Mouse (Mus musculus): ENCODE measurements around the gene Arvcf. TPM values are rescaled to one million over a fixed set of nuclear protein-coding genes. Genes with fewer than 3 reads are reported as not detected.

The Arvcf gene
- total and polyA plus RNA-seq, 3 experiments, result 13.9 to 16.4 (median 14.4) TPM

DNA sequence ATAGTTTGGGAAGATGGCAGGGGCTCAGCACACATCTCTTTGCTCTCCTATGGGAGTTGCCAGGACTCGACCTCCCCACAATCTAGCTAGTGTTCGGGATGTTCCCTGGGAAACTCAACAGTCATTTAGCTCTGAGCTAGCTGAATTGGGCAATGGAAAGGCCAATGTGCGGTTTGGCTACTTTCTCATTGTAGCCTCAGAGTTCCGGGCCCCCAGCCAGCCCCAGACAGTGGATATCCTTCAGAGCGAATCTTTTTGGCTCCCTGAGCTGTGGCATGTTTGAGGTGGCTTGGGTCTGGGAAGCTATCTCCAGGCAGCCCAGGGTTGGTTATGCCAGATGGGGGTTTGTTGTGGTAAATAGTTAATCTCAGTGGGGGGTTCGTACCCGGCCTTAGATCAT lies 38.5 kb downstream of the Arvcf start:
- no peak for DNase-seq
- TF ChIP-seq EP300 (IDR thresholded peaks at IDR 0.05; ENCODE audit: insufficient read depth, low read depth, low read length), result no peak
- TF ChIP-seq CTCF (IDR thresholded peaks at IDR 0.05), result no peak
- no peak for TF ChIP-seq POLR2A (IDR thresholded peaks at IDR 0.05; ENCODE audit: insufficient read depth, low read depth, low read length)
- H3K27me3 ChIP-seq (ENCODE audit: control insufficient read depth, insufficient read depth, low read length), result no peaks in the 10 kb centered on the region
- WGBS, result 73% methylated on average over 7 of the region's 7 CpGs
- no peaks in the 10 kb centered on the region for H3K36me3 ChIP-seq (ENCODE audit: control insufficient read depth, insufficient read depth, low read length)
- intact Hi-C loops (cut with DNase I), result no loop called here
- no peaks in the 10 kb centered on the region for H3K79me2 ChIP-seq (replicated peaks; ENCODE audit: control insufficient read depth, insufficient read depth, low read length)
- no peak overlapping the region for H3K4me3 ChIP-seq
- no peak overlapping the region for H3K27ac ChIP-seq
- no peak overlapping the region for H3K9ac ChIP-seq (ENCODE audit: low read depth, low read length)
- peaks cover 4% of the 10 kb centered on the region for H3K4me1 ChIP-seq (ENCODE audit: control insufficient read depth, insufficient read depth, low read length)

DNA sequence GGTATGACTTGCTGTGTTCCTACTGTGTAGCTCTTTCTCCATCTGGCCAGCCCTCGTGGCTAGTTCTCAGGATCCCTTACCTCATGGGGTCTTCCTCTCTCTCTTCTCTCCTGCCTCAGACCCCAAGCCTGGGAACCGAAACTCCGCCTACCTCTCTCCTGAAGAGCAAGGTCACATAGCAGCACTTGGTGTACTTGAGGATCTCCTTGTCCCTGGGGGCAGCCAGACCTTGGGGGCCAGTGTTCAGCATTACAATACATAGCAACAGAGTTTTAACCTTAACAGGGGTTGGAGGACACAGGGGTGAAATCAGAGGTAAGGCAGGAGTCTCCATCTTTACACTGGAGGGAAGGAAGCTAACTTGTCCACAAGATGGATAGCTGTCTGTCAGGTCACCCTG lies 39.0 kb downstream of the Arvcf start:
- peak in 1 of 2 experiments; percentile 3 for DNase-seq
- Histone ChIP-seq H3K27me3 (ENCODE audit: control insufficient read depth, insufficient read depth, low read length) (no peaks in the 10 kb centered on the region), H3K4me3 (no peak overlapping the region), H3K36me3 (ENCODE audit: control insufficient read depth, insufficient read depth, low read length) (no peaks in the 10 kb centered on the region), H3K79me2 (replicated peaks; ENCODE audit: control insufficient read depth, insufficient read depth, low read length) (no peaks in the 10 kb centered on the region), H3K27ac (no peak overlapping the region), H3K4me1 (ENCODE audit: control insufficient read depth, insufficient read depth, low read length) (peaks cover 4% of the 10 kb centered on the region), H3K9ac (ENCODE audit: low read depth, low read length) (no peak overlapping the region)
- WGBS, result 66% methylated on average over 3 of the region's 3 CpGs
- intact Hi-C loops (cut with DNase I), result no loop called here
- TF ChIP-seq POLR2A (IDR thresholded peaks at IDR 0.05; ENCODE audit: insufficient read depth, low read depth, low read length) (no peak), EP300 (IDR thresholded peaks at IDR 0.05; ENCODE audit: insufficient read depth, low read depth, low read length) (no peak), CTCF (IDR thresholded peaks at IDR 0.05) (no peak)

DNA sequence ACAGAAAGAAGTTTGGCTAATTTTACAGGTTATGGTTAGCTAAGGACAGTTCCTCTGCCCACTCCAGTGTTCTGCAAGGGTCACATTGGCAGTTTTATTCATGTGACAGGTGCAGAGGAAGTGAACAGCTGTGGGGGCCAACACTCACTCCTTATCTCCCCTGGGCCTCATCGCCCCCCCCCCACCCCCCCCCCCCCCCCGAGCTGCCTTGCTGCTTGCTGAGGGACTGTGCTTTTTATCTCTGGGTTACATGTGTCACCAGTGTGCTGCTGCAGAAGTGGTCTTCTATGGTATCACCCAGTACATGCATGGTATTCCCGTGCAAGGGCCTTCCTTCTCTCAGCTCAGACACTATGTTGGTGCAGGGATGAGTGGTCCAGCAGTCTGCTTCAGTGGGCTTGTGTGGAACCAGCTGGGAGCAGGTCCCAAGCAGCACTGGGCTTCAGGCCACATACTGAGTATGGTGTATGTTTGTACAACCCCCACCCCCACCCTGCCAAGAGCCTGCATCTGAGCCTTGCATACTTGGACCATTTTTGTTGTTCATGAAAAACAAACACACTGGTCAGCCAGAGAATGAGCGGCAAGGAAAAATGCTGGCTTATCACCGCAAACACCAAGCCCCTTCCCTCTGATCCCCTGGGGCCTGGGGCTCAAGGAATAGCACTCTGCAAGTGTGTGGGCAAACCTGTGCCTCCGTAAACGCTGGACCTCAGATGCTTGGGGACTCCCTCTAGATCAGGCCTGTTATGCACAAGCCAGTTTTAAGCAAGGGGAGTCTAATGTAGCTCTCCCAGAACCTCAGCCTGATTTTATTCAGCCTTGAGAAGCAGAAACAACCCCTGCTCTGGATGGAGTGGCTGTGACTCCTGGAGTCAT lies 40.0 kb downstream of the Arvcf start:
- no peak for TF ChIP-seq EP300 (IDR thresholded peaks at IDR 0.05; ENCODE audit: insufficient read depth, low read depth, low read length)
- TF ChIP-seq CTCF (IDR thresholded peaks at IDR 0.05), result no peak
- TF ChIP-seq POLR2A (IDR thresholded peaks at IDR 0.05; ENCODE audit: insufficient read depth, low read depth, low read length), result no peak
- Histone ChIP-seq H3K4me1 (ENCODE audit: control insufficient read depth, insufficient read depth, low read length) (peaks cover 4% of the 10 kb centered on the region), H3K36me3 (ENCODE audit: control insufficient read depth, insufficient read depth, low read length) (no peaks in the 10 kb centered on the region), H3K4me3 (no peak overlapping the region), H3K27ac (no peak overlapping the region; the same call in 1 of the 2 replicates), H3K9ac (ENCODE audit: low read depth, low read length) (no peak overlapping the region), H3K27me3 (ENCODE audit: control insufficient read depth, insufficient read depth, low read length) (no peaks in the 10 kb centered on the region), H3K79me2 (replicated peaks; ENCODE audit: control insufficient read depth, insufficient read depth, low read length) (no peaks in the 10 kb centered on the region)
- intact Hi-C loops (cut with DNase I), result no loop called here
- peak in 1 of 2 experiments; percentile 5 for DNase-seq
- whole genome bisulfite sequencing, result 44% methylated on average over 6 of the region's 7 CpGs

DNA sequence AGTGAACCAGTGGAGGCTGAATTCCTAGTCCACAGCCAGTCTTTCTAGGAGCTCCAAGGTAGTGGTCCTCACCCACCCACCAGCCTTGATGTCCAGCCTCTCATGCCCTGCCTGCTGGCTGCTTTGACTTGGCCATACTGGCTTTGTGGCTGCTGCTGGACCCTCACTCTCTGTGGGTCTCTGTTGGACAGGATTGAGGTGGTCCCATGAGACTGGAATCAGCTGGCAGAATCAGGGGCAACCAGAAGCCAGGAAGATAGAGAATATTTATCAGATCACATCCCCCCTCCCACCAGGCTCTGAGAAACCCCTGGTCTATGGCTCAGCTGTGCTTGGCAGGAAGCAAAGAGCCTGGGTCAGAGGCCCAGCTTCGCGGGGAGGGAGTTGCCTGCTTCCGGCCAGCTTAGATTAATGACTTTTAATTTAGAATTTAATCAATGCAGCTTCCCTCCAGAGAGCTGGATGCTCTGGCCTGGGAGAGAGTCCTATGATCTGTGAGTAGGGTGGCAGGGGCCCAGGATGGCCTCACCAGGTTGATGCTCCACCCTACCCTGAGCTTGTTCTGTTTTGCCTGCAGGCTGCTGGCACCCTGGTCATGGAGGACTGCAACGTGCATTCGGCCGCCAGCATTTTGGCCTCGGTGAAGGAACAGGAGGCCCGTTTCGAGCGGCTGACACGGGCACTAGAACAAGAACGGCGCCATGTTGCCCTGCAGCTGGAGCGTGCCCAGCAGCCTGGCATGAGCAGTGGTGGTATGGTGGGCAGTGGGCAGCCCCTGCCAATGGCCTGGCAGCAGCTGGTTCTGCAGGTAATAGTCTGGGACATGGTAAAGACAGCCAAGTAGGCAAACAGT lies 40.8 kb downstream of the Arvcf start:
- Histone ChIP-seq H3K27me3 (ENCODE audit: control insufficient read depth, insufficient read depth, low read length) (no peaks in the 10 kb centered on the region), H3K9ac (ENCODE audit: low read depth, low read length) (no peak overlapping the region)
- peak; percentile 3 to 18 for DNase-seq

DNA sequence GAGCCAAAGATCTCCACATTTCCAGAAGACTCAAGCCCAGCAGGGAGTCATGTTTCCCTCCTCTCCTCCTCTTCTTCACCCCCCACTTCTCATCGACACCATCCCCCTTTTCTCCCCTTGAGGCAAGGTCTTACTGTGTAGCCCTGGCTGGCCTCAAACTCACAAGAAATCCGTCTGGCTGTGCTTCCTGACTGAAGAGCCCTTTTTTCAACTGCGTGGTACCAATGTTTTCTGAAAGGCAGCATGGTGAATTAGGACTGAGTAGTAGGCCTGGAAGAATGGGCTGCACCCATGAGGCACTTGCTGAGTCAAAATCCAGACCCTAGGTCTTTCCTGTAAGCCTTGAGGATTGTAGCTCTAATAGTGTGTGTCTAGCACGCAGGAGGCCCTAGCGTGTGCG lies 42.4 kb downstream of the Arvcf start:
- DNase-seq, result no peak
- H3K79me2 ChIP-seq (replicated peaks; ENCODE audit: control insufficient read depth, insufficient read depth, low read length), result no peaks in the 10 kb centered on the region
- intact Hi-C loops (cut with DNase I), result no loop called here
- peaks cover 13% of the 10 kb centered on the region for H3K4me1 ChIP-seq (ENCODE audit: control insufficient read depth, insufficient read depth, low read length)
- 84% methylated on average over 6 of the region's 6 CpGs for WGBS
- TF ChIP-seq POLR2A (IDR thresholded peaks at IDR 0.05; ENCODE audit: insufficient read depth, low read depth, low read length) (no peak), EP300 (IDR thresholded peaks at IDR 0.05; ENCODE audit: insufficient read depth, low read depth, low read length) (no peak), CTCF (IDR thresholded peaks at IDR 0.05) (no peak)
- no peak overlapping the region for H3K4me3 ChIP-seq
- H3K36me3 ChIP-seq (ENCODE audit: control insufficient read depth, insufficient read depth, low read length), result no peaks in the 10 kb centered on the region
- no peaks in the 10 kb centered on the region for H3K27me3 ChIP-seq (ENCODE audit: control insufficient read depth, insufficient read depth, low read length)
- H3K27ac ChIP-seq, result no peak overlapping the region
- H3K9ac ChIP-seq (ENCODE audit: low read depth, low read length), result no peak overlapping the region

More for the DNA sequence above, 40.8 kb downstream of the Arvcf start:
- H3K4me3 ChIP-seq, result no peak overlapping the region
- intact Hi-C loops (cut with DNase I), result no loop called here
- WGBS, result 84% methylated on average over 14 of the region's 14 CpGs
- no peaks in the 10 kb centered on the region for H3K79me2 ChIP-seq (replicated peaks; ENCODE audit: control insufficient read depth, insufficient read depth, low read length)
- peaks cover 8% of the 10 kb centered on the region for H3K4me1 ChIP-seq (ENCODE audit: control insufficient read depth, insufficient read depth, low read length)
- H3K36me3 ChIP-seq (ENCODE audit: control insufficient read depth, insufficient read depth, low read length), result no peaks in the 10 kb centered on the region
- no peak for TF ChIP-seq EP300 (IDR thresholded peaks at IDR 0.05; ENCODE audit: insufficient read depth, low read depth, low read length)
- no peak for TF ChIP-seq POLR2A (IDR thresholded peaks at IDR 0.05; ENCODE audit: insufficient read depth, low read depth, low read length)
- no peak for TF ChIP-seq CTCF (IDR thresholded peaks at IDR 0.05)
- peak overlapping the region; percentile 12; the same call in 1 of the 2 replicates for H3K27ac ChIP-seq
